Mouse (Mus musculus) bone marrow, adult 2 months (tissue): ENCODE measurements around the gene Slfn1. TPM values are rescaled to one million over a fixed set of nuclear protein-coding genes. Genes with fewer than 3 reads are reported as not detected.

Source experiments
- polyA plus RNA-seq: library from polyadenylated mRNA; stranded (reverse); fragments of >200 nt; gene quantifications from 2 replicates; pipeline ENCODE4 v1.2.4, GENCODE M21; 2011; ENCODE audit warnings: low replicate concordance; ENCODE audit not compliant: missing spikeins, insufficient read depth, insufficient read length

The Slfn1 gene
- polyA plus RNA-seq, 1 experiment = 57.6 TPM

Other genes with a start within 250 kb of the Slfn1 start
- gene Rffl, start 245.6 kb upstream of the Slfn1 start, polyA plus RNA-seq = 21.5 and 23.8 TPM in 2 replicates
- gene Rad51d, start 226.2 kb upstream of the Slfn1 start, polyA plus RNA-seq = 4.4 and 9.8 TPM in 2 replicates
- not detected in 2 replicates for gene Fndc8, start 224.7 kb upstream of the Slfn1 start, polyA plus RNA-seq
- gene Nle1, start 208.4 kb upstream of the Slfn1 start, polyA plus RNA-seq = 24.9 and 33.6 TPM in 2 replicates
- 2.4 and 2.5 TPM in 2 replicates for gene Unc45b, start 206.3 kb upstream of the Slfn1 start, polyA plus RNA-seq
- gene Slfn5, start 165.5 kb upstream of the Slfn1 start, polyA plus RNA-seq = 13.2 and 17.1 TPM in 2 replicates
- gene Slfn9, start 125.0 kb upstream of the Slfn1 start, polyA plus RNA-seq = 3.2 and 3.7 TPM in 2 replicates
- 6.5 and 13.7 TPM in 2 replicates for gene Slfn8, start 96.0 kb upstream of the Slfn1 start, polyA plus RNA-seq
- gene Slfn2, start 51.7 kb upstream of the Slfn1 start, polyA plus RNA-seq = 101 and 262 TPM in 2 replicates
- gene Slfn4, start 58.3 kb downstream of the Slfn1 start, polyA plus RNA-seq = 20.7 and 100.0 TPM in 2 replicates
- 4.0 and 6.4 TPM in 2 replicates for gene Slfn3, start 74.5 kb downstream of the Slfn1 start, polyA plus RNA-seq
- 24.0 and 30.8 TPM in 2 replicates for gene Slfn14, start 169.9 kb downstream of the Slfn1 start, polyA plus RNA-seq
- 43.7 and 59.2 TPM in 2 replicates for gene Ap2b1, start 182.2 kb downstream of the Slfn1 start, polyA plus RNA-seq
- gene Pex12, start 185.7 kb downstream of the Slfn1 start, polyA plus RNA-seq = 1.6 and 7.3 TPM in 2 replicates